Mouse (Mus musculus) lung, embryonic 14.5 days (tissue): ENCODE data around the gene Spag17. TPM values are rescaled to one million over a fixed set of nuclear protein-coding genes. Genes with fewer than 3 reads are reported as not detected.

ENCODE experiments used
- ATAC-seq: fragments of 200-750 bp; cut with Nextera tagmentation; 2 replicates; pipeline ENCODE4 v1.8.0; 2017; ENCODE audit warnings: mild to moderate bottlenecking, moderate TSS enrichment, moderate library complexity; ENCODE audit not compliant: insufficient read depth
- DNase-seq: peaks from one replicate; pipeline ENCODE4 v3.0.0-alpha.2; 2015
- H3K27ac ChIP-seq: fragments of 300-500 bp; sonication (generic); 2 replicates; pipeline ENCODE4 v1.5.1; 2014; ENCODE audit warnings: low read depth, mild to moderate bottlenecking, moderate library complexity
- H3K27me3 ChIP-seq: fragments of 300-500 bp; sonication (generic); 2 replicates; pipeline ENCODE4 v1.6.1; 2014; ENCODE audit warnings: low read length, control low read depth; ENCODE audit not compliant: insufficient read depth
- H3K36me3 ChIP-seq: fragments of 300-500 bp; sonication (generic); 2 replicates; pipeline ENCODE4 v1.6.1; 2014; ENCODE audit warnings: control low read depth; ENCODE audit not compliant: insufficient read depth
- H3K4me1 ChIP-seq: fragments of 300-500 bp; sonication (generic); 2 replicates; pipeline ENCODE4 v1.6.1; 2014; ENCODE audit warnings: antibody characterized with exemption, control low read depth; ENCODE audit not compliant: insufficient read depth
- H3K4me2 ChIP-seq: fragments of 300-500 bp; sonication (generic); 2 replicates; pipeline ENCODE4 v1.6.1; 2014; ENCODE audit warnings: mild to moderate bottlenecking
- H3K4me3 ChIP-seq: fragments of 300-500 bp; sonication (generic); 2 replicates; pipeline ENCODE4 v1.5.1; 2014; ENCODE audit warnings: low read depth, low read length
- H3K9ac ChIP-seq: fragments of 300-500 bp; sonication (generic); 2 replicates; pipeline ENCODE4 v1.6.1; 2014
- H3K9me3 ChIP-seq: fragments of 300-500 bp; sonication (generic); 2 replicates; pipeline ENCODE4 v1.6.1; 2016; ENCODE audit warnings: low read depth, low read length, control low read depth
- CTCF ChIP-seq: IDR thresholded peaks from 2 replicates; pipeline ENCODE4 v1.5.1; 2016; ENCODE audit warnings: antibody characterized with exemption, low read depth
- WGBS: fragments of 180-500 bp; shearing (Covaris S2); extraction: QIAGEN DNeasy Blood & Tissue Kit; methylation state at CpG from one replicate; pipeline ENCODE4 v1.1.7; 2014; 5-methylcytosine and 5-hydroxymethylcytosine counted together
- polyA plus RNA-seq: library from polyadenylated mRNA; unstranded; fragments of >200 nt; fragmentation: Nextera tagmentation; extraction: Ambion mirVana; gene quantifications from 2 replicates; pipeline ENCODE4 v1.2.1, GENCODE M21; 2014

Spag17 gene
- polyA plus RNA-seq, 1 experiment from 2014 or later: 1.9 TPM

- no peaks in the 10 kb centered on the region for H3K36me3 ChIP-seq
- ATAC-seq (no peak), DNase-seq (no peak)
- WGBS: 85% methylated on average over 6 of the region's 6 CpGs
- TF ChIP-seq CTCF: no peak
- H3K4me2 ChIP-seq: no peak overlapping the region
- no peaks in the 10 kb centered on the region for H3K4me1 ChIP-seq
- H3K9ac ChIP-seq: no peak overlapping the region
- no peaks in the 10 kb centered on the region for H3K9me3 ChIP-seq
- H3K27ac ChIP-seq: no peak overlapping the region
- no peak overlapping the region for H3K4me3 ChIP-seq
- no peaks in the 10 kb centered on the region for H3K27me3 ChIP-seq
Measured at GRCm38 (mm10) chr3:99964345-99964744, 79.1 kb downstream of the Spag17 start.

- no peak for ATAC-seq
- H3K4me3 ChIP-seq: no peak overlapping the region
- whole genome bisulfite sequencing: 27% methylated on average over 4 of the region's 4 CpGs
- no peaks in the 10 kb centered on the region for H3K4me1 ChIP-seq
- H3K27me3 ChIP-seq: no peaks in the 10 kb centered on the region
- no peak overlapping the region for H3K27ac ChIP-seq
- H3K4me2 ChIP-seq: no peak overlapping the region
- H3K9me3 ChIP-seq: no peaks in the 10 kb centered on the region
- H3K36me3 ChIP-seq: no peaks in the 10 kb centered on the region
- DNase-seq: no peak
- H3K9ac ChIP-seq: no peak overlapping the region
- TF ChIP-seq CTCF: no peak
Measured at GRCm38 (mm10) chr3:99965863-99966262, 80.7 kb downstream of the Spag17 start.

- no peaks in the 10 kb centered on the region for H3K4me1 ChIP-seq
- H3K27me3 ChIP-seq: no peaks in the 10 kb centered on the region
- no peak overlapping the region for H3K4me2 ChIP-seq
- no peak for TF ChIP-seq CTCF
- 55% methylated on average over 2 of the region's 2 CpGs for WGBS
- no peaks in the 10 kb centered on the region for H3K36me3 ChIP-seq
- no peak overlapping the region for H3K4me3 ChIP-seq
- H3K27ac ChIP-seq: no peak overlapping the region
- H3K9ac ChIP-seq: no peak overlapping the region
- H3K9me3 ChIP-seq: no peaks in the 10 kb centered on the region
- ATAC-seq: no peak
- DNase-seq: no peak
Measured at GRCm38 (mm10) chr3:99966285-99966684, 81.1 kb downstream of the Spag17 start.

GRCm38 (mm10) chr3:99970766-99971165 lies 85.6 kb downstream of the Spag17 start:
- ATAC-seq: no peak
- H3K4me2 ChIP-seq: no peak overlapping the region
- H3K27me3 ChIP-seq: no peaks in the 10 kb centered on the region
- peak; percentile 82 for DNase-seq
- H3K9me3 ChIP-seq: no peaks in the 10 kb centered on the region
- H3K9ac ChIP-seq: no peak overlapping the region
- H3K4me3 ChIP-seq: no peak overlapping the region
- no peak for TF ChIP-seq CTCF
- H3K27ac ChIP-seq: no peak overlapping the region
- H3K4me1 ChIP-seq: no peaks in the 10 kb centered on the region
- H3K36me3 ChIP-seq: no peaks in the 10 kb centered on the region
- WGBS: 34% methylated on average over 5 of the region's 5 CpGs

- Histone ChIP-seq H3K9ac (no peak overlapping the region), H3K27ac (no peak overlapping the region), H3K27me3 (no peaks in the 10 kb centered on the region), H3K36me3 (no peaks in the 10 kb centered on the region), H3K9me3 (no peaks in the 10 kb centered on the region; the same call in 1 of the 2 replicates), H3K4me2 (no peak overlapping the region), H3K4me1 (no peaks in the 10 kb centered on the region), H3K4me3 (no peak overlapping the region)
- no peak for DNase-seq
- no peak for ATAC-seq
- TF ChIP-seq CTCF: no peak
- 59% methylated on average over 7 of the region's 7 CpGs for WGBS
Measured at GRCm38 (mm10) chr3:99981046-99981445, 95.8 kb downstream of the Spag17 start.

- no peak for ATAC-seq
- H3K9ac ChIP-seq: no peak overlapping the region
- no peak for TF ChIP-seq CTCF
- no peaks in the 10 kb centered on the region for H3K36me3 ChIP-seq
- no peaks in the 10 kb centered on the region for H3K9me3 ChIP-seq
- no peak overlapping the region for H3K4me3 ChIP-seq
- H3K27ac ChIP-seq: no peak overlapping the region
- DNase-seq: no peak
- no peak overlapping the region for H3K4me2 ChIP-seq
- 56% methylated on average over 1 of the region's 1 CpGs for WGBS
- no peaks in the 10 kb centered on the region for H3K27me3 ChIP-seq
- H3K4me1 ChIP-seq: no peaks in the 10 kb centered on the region
Measured at GRCm38 (mm10) chr3:100004676-100005075, 119.5 kb downstream of the Spag17 start.

- H3K27me3 ChIP-seq: no peaks in the 10 kb centered on the region
Measured at GRCm38 (mm10) chr3:100009807-100010206, 124.6 kb downstream of the Spag17 start.

GRCm38 (mm10) chr3:100014110-100014509 lies 128.9 kb downstream of the Spag17 start:
- Histone ChIP-seq H3K4me2 (no peak overlapping the region), H3K4me3 (no peak overlapping the region), H3K4me1 (no peaks in the 10 kb centered on the region), H3K9me3 (no peaks in the 10 kb centered on the region), H3K36me3 (no peaks in the 10 kb centered on the region), H3K9ac (no peak overlapping the region), H3K27ac (no peak overlapping the region), H3K27me3 (no peaks in the 10 kb centered on the region)
- TF ChIP-seq CTCF: no peak
- ATAC-seq (no peak), DNase-seq (no peak)
- WGBS: 79% methylated on average over 1 of the region's 1 CpGs

More at GRCm38 (mm10) chr3:100009807-100010206, 124.6 kb downstream of the Spag17 start:
- H3K9me3 ChIP-seq: no peaks in the 10 kb centered on the region
- no peak overlapping the region for H3K9ac ChIP-seq
- DNase-seq: peak; percentile 40
- TF ChIP-seq CTCF: no peak
- no peaks in the 10 kb centered on the region for H3K36me3 ChIP-seq
- ATAC-seq: no peak; the same call in 1 of the 2 replicates
- no peak overlapping the region for H3K4me2 ChIP-seq
- no peak overlapping the region for H3K27ac ChIP-seq
- H3K4me1 ChIP-seq: no peaks in the 10 kb centered on the region
- no peak overlapping the region for H3K4me3 ChIP-seq
